Mouse (Mus musculus) layer of hippocampus, adult 18-20 months (tissue): ENCODE measurements at regions not wholly inside any gene's neighbourhood (a gene's known extent, or its start where the extent isn't known, plus 50 kb on each side); places are given as distances from the start of the nearest gene placed in this dataset.
"Not testable (repeated sequence)": the region's sequence is repeated elsewhere in the genome, so short reads cannot be mapped to it uniquely, and the experiment has no call there.

Experiments
- DNase-seq, 2 experiments: peaks; one replicate each; pipeline ENCODE4 v3.0.0; 2022; ENCODE audit warnings: low spot score in 2 of 2

GRCm38 (mm10) chr1:149463930-149464329 lies 497.2 kb downstream of the Pla2g4a start:
- DNase-seq, result no peak

- DNase-seq, result no peak
Measured at GRCm38 (mm10) chr1:149449801-149450493, 511.1 kb downstream of the Pla2g4a start.

- DNase-seq, result peak; percentile 7 to 28
Measured at GRCm38 (mm10) chr1:149448516-149448915, 512.6 kb downstream of the Pla2g4a start.

GRCm38 (mm10) chr1:149411009-149411408 lies 550.1 kb downstream of the Pla2g4a start:
- DNase-seq, result no peak

- peak in 1 of 2 experiments; percentile 4 for DNase-seq
Measured at GRCm38 (mm10) chr1:149405367-149405766, 555.7 kb downstream of the Pla2g4a start.

GRCm38 (mm10) chr1:149388706-149389105 lies 572.4 kb downstream of the Pla2g4a start:
- DNase-seq, result no peak

GRCm38 (mm10) chr1:149351338-149351907 lies 609.7 kb downstream of the Pla2g4a start:
- no peak for DNase-seq

DNA sequence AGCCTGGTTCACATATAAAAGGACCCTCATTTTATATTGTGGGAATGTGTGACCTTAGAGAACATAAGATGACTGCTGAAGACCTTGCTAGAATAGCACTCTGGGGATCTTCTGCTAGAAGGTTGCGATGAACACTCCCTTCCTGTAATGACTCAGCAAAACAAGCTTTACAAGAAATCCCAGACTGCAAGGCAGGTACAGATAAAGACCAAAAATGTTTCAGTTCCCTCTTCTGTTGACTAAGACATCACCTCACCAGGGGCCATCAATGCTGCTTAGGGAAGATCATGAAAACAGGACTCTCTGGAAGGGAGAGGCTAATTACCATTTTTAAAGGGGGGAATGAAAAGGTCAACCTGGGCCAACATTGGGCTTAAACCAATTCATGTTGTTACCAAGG lies 613.7 kb downstream of the Pla2g4a start:
- no peak for DNase-seq

DNA sequence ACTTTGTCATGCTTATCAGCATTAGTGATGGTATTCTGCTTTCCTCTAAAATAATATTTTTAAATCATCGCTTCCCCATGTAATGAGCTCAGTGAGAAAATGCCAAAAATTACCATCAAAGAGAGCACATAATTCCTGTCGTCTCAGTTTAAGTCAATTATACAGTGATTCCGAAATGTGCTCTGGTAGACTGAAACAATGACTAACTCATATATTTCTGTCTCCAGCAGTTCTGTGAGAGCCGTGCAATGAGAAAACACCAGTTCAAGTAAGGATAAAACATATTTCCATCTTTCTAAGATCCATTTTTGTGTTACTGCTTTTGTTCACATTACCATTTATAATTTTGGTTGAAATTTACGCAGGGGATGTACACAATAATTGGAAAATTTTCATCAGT lies 622.9 kb downstream of the Pla2g4a start:
- no peak for DNase-seq

DNA sequence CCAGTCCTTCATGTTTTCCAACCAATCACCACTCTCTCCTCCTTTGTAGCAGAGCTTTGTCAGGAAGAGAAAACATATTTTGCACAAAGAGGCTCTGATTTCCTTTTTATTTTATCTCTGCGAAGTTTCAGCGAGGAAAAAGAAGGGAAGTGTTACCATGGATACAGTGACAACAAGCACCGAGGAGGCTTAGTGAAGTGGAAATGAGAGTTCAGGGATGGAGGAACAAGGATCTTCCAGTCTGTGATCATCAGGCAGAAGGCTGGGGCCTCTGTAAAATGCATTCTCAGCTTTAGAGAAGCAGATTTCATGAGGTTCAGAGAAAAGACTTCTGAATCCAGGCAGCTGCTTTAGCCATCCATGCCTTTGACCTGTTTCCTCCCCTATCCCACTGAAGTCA lies 628.9 kb downstream of the Pla2g4a start:
- no peak for DNase-seq

- DNase-seq, result no peak
Measured at GRCm38 (mm10) chr1:149327171-149327570, 633.9 kb downstream of the Pla2g4a start.

DNA sequence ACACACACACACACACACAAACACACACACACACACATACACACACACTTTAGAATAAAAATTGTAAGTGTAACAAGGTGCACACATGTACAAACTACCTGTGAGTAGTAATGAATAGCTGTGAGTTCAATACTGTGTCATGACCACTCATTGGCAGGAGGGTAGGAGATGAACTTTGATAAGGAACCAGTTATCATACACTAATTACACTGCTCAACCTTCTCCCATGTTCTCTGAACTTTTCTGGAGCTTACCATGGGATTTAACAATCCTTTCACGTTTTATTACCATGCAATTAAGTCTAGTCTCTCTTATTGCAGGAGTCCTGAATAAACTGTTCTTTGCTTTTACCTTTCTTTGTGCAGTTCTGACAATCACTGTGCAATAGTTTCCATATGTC lies 638.0 kb downstream of the Pla2g4a start:
- no peak for DNase-seq

GRCm38 (mm10) chr1:149289725-149290124 lies 671.4 kb downstream of the Pla2g4a start:
- DNase-seq, result no peak

DNA sequence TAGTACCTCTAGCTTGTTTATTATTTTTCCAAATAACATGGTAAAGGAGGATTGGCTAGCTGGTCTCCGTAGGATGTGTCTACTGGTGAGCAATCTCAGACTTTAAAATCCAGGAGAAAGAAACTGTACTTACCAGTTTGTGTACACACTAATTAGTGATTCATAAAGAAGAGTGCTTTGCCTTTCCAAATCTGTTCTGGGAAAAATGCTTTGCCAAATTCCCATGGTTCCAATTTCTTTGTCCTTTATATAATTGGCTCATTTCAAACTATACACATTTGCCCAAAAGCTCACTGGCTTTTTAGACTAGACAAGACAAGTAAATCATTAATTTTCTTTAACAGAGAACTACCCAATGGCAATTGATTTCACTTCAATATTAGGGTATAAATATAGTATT lies 686.2 kb downstream of the Pla2g4a start:
- peak in 1 of 2 experiments; percentile 10 for DNase-seq

DNA sequence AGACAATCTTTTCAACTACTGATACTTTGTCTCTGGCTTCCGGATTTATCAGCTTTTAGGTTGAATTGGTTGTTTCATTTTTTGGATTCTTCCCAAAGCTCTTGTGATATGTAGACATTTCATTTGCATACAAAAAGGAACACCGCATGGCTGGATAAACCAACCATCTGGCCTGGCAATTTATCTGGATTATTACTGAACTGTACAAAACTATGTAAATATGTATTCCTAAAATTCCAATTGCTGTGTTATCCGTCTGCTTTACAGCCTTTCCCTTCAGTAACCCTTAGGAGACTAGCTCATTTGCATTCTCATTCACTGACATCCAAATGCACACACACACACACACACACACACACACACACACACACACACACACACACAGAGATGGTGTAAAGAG lies 704.2 kb downstream of the Pla2g4a start:
- peak; percentile 46 to 85 for DNase-seq

DNA sequence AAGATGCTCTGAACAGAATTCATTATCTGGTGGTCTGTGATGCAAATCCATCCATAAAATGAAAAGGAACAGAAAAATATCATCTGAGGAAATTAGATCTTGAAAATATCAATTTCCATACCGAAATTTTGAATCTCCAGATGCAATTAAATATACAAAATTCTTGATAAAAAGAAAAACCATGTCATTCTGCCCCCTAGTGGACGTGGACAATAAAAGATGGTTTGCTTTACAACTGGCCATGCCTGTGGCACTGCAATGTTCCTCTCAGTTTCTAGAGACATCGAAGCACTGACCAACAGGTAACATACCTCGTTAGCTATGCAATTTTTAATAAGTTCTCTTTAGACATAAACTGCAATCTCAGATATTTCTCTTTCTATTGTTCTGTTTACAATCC lies 706.9 kb downstream of the Pla2g4a start:
- no peak for DNase-seq

GRCm38 (mm10) chr1:149238329-149239015 lies 722.6 kb downstream of the Pla2g4a start:
- peak in 1 of 2 experiments; percentile 64 for DNase-seq

GRCm38 (mm10) chr1:149227170-149227569 lies 733.9 kb downstream of the Pla2g4a start:
- not testable (repeated sequence) for DNase-seq

- DNase-seq, result no peak
Measured at GRCm38 (mm10) chr1:149226400-149226799, 734.7 kb downstream of the Pla2g4a start.

DNA sequence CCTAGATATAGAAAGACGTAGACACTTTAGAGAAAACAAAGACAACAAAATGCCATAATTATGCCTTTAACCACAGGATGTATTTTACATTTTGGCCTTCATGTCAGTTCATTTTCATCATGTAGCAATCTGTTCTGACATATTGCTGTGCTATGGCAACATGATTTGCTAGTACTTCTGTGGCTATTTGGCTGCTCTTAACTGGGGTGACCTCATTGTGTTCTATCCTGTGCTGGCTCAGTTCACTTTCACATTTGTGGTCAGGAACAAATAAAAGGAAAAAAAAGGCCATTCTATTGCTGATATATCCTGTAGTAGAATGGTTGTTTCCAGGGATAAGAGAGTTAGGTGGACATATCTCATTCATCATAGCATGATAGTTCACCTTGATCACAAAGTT lies 758.5 kb downstream of the Pla2g4a start:
- DNase-seq, result peak in 1 of 2 experiments; percentile 5

- no peak for DNase-seq
Measured at GRCm38 (mm10) chr1:149199284-149199683, 761.8 kb downstream of the Pla2g4a start.

GRCm38 (mm10) chr1:149198854-149199253 lies 762.2 kb downstream of the Pla2g4a start:
- no peak for DNase-seq
